Mouse (Mus musculus) common myeloid progenitor, adult 5-6 weeks (primary cell): Measurements from ENCODE around the gene Shoc2. TPM values are rescaled to one million over a fixed set of nuclear protein-coding genes. Genes with fewer than 3 reads are reported as not detected.

Experiments used
- ATAC-seq: replicated peaks from 2 replicates; pipeline ENCODE4 v1.8.0; 2016; ENCODE audit warnings: low read depth, mild to moderate bottlenecking, moderate TSS enrichment, inconsistent platforms; ENCODE audit not compliant: poor library complexity, severe bottlenecking
- total RNA-seq: library from RNA; stranded (forward); fragments of 200-1000, 187-1606 nt; gene quantifications from 2 replicates; pipeline ENCODE4 v1.2.3, GENCODE M21; 2017

Shoc2 gene
- total RNA-seq, 1 experiment from 2014 or later: 54.7 TPM

GRCm38 (mm10) chr19:53994276-53994675 is 50.2 kb downstream of the Shoc2 start:
- no peak for ATAC-seq

- no peak for ATAC-seq
Measured at GRCm38 (mm10) chr19:54010973-54011372, 66.9 kb downstream of the Shoc2 start.

- ATAC-seq: no peak
Measured at GRCm38 (mm10) chr19:54014999-54015398, 70.9 kb downstream of the Shoc2 start.

GRCm38 (mm10) chr19:54015503-54015902 is 71.4 kb downstream of the Shoc2 start:
- peak; percentile 58; the same call in 1 of the 2 replicates for ATAC-seq

- ATAC-seq: no peak
Measured at GRCm38 (mm10) chr19:54035100-54035499, 91.0 kb downstream of the Shoc2 start.

- no peak for ATAC-seq
Measured at GRCm38 (mm10) chr19:54039441-54039840, 95.3 kb downstream of the Shoc2 start.

- ATAC-seq: no peak
Measured at GRCm38 (mm10) chr19:54040356-54041028, 96.4 kb downstream of the Shoc2 start.

- peak; percentile 62 for ATAC-seq
Measured at GRCm38 (mm10) chr19:54041029-54041367, 96.9 kb downstream of the Shoc2 start.

GRCm38 (mm10) chr19:54043851-54044250 is 99.7 kb downstream of the Shoc2 start, which contains the start of gene Adra2a:
TSS of gene Adra2a (plus strand) at chr19:54044151.
- no peak for ATAC-seq

- ATAC-seq: peak; percentile 23; the same call in 1 of the 2 replicates
Measured at GRCm38 (mm10) chr19:54044507-54045371, 100.6 kb downstream of the Shoc2 start.

GRCm38 (mm10) chr19:54045412-54045811 is 101.3 kb downstream of the Shoc2 start:
- ATAC-seq: no peak

- no peak for ATAC-seq
Measured at GRCm38 (mm10) chr19:54045931-54046683, 102.0 kb downstream of the Shoc2 start.

GRCm38 (mm10) chr19:54046684-54047070 is 102.6 kb downstream of the Shoc2 start:
- ATAC-seq: no peak

GRCm38 (mm10) chr19:54047386-54048050 is 103.4 kb downstream of the Shoc2 start:
- peak; percentile 69 for ATAC-seq

GRCm38 (mm10) chr19:54048161-54048885 is 104.2 kb downstream of the Shoc2 start:
- no peak for ATAC-seq

GRCm38 (mm10) chr19:54051651-54052050 is 107.5 kb downstream of the Shoc2 start:
- no peak for ATAC-seq

GRCm38 (mm10) chr19:54055845-54056244 is 111.7 kb downstream of the Shoc2 start:
- ATAC-seq: no peak

GRCm38 (mm10) chr19:54068447-54068846 is 124.3 kb downstream of the Shoc2 start:
- no peak for ATAC-seq

GRCm38 (mm10) chr19:54070521-54070920 is 126.4 kb downstream of the Shoc2 start:
- no peak for ATAC-seq
